Mouse (Mus musculus): Measurements from ENCODE around the gene Ssc4d.

GRCm38 (mm10) chr5:135971876-135972275, 2.5 kb downstream of the Ssc4d start:
- no peak for TF ChIP-seq CTCF (conservative IDR thresholded peaks at IDR 0.05 in 1 of 2, IDR thresholded peaks at IDR 0.05 in 1 of 2; ENCODE audit: low read depth in 2 of 2, low read length in 2 of 2)
- no peak for TF ChIP-seq MAFK (IDR thresholded peaks at IDR 0.05; ENCODE audit: insufficient replicate concordance, low read length)
- TF ChIP-seq ZKSCAN1 (IDR thresholded peaks at IDR 0.05; ENCODE audit: borderline replicate concordance, low read depth, low read length): no peak
- TF ChIP-seq MAX (IDR thresholded peaks at IDR 0.05; ENCODE audit: low read length): no peak
